Mouse (Mus musculus) kidney, postnatal 25 days (tissue): ENCODE results near the gene Rhot1.
"Not testable (repeated sequence)": the region's sequence is repeated elsewhere in the genome, so short reads cannot be mapped to it uniquely, and the experiment has no call there.

Experiments
- DNase-seq, 2 experiments: peaks; one replicate each; pipeline ENCODE4 v3.0.0; 2021; ENCODE audit warnings: mixed read lengths in 2 of 2

Gene Rhot1

DNA sequence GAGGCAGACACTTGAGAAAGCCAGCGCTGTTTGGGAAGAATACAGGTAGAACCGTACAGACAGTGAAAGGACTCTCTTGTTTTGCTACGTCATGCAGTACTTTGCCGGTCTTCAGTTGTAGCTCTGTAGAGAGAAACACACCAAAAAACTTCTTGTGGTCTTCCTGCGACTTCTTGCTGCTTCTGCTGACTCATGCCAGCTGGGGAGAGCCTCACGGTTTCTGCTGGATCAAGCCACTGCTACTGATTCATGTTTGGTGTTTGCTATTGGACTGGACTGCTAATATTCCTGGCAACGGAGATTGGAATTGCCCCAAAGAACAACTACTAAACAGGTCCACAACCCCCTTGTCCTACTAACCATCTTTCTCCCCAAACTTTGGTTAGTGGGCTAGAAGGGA, 12.5 kb upstream of the Rhot1 start:
- peak in 1 of 2 experiments; percentile 6 for DNase-seq

GRCm38 (mm10) chr11:80199316-80199715, 9.5 kb upstream of the Rhot1 start:
- peak in 1 of 2 experiments; percentile 7 for DNase-seq

DNA sequence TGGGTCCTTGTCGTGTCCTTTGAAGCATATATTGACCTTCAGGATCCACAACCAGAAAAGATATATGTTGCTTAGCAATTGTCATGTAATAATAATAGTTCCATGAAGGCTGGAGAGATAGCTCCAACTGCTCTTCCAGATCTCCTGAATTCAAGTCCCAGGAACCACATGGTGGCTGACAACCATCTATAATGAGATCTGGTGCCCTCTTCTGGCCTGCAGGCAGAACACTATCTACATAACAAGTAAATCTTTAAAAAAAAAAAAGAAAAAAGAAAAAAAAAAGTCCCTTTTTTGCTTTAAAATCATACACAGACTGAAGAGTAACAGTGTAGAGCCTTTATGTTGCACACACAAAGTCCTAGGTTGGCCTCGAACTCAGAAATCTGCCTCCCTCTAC, 9.0 kb upstream of the Rhot1 start:
- peak in 1 of 2 experiments; percentile 28 for DNase-seq

DNA sequence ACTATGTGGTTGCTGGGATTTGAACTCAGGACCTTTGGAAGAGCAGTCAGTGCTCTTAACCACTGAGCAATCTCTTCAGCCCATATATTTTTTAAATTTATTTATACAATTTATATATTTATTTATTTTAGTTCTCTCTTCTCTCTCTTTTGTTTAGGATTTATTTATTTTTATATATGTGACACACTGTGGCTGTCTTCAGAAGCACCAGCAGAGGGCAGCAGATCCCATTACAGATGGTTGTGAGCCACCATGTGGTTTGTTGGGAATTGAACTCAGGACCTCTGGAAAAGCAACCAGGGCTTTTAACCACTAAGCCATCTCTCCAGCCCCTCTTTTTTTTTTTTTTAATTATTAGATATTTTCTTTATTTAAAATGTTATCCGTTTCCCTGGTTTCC, 8.5 kb upstream of the Rhot1 start:
- DNase-seq = peak in 1 of 2 experiments; percentile 36

- peak; percentile 30 to 55 for DNase-seq
Measured at GRCm38 (mm10) chr11:80202296-80202695, 6.5 kb upstream of the Rhot1 start.

- DNase-seq = no peak
Measured at GRCm38 (mm10) chr11:80204037-80204436, 4.8 kb upstream of the Rhot1 start.

DNA sequence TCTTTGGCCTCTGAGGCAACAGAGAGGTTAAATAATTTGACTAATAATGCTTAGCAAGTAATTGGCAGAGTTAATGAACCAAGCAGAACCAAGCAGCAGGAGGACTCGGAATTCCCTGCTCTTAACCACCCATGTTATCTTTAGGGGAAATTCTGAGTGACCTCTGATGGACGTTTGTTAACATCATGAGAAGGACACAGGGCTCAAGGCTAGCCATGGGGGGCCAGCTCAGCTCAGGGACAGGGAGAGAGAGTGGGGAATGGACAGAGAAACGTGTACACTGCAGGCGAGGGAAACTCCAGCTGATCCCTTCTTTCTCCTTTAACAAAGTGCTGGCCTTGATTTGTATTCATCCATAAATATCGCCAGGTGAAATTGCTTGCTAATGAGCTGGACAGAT, 3.9 kb upstream of the Rhot1 start:
- no peak for DNase-seq

- no peak for DNase-seq
Measured at GRCm38 (mm10) chr11:80208465-80208859, 357 bp upstream of the Rhot1 start.

DNA sequence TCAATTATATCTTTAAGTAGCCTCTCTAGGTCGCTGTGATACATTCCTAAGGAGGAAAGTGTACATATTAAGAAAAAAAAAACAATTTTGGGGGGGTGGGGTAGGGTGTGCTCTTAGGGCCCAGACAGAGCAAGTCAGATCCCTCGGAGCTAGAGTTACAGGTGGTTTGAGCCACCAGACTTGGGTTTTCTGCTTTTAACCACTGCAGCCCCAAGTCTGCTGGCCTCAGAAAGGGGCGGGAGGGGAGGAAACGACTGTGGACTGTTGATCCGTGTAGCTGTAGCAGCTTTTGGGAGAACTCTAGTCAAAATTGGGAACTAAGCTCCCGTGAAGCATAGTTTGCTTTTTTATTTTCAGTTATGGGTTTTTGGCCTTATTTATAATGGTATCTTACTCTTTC, 1.5 kb downstream of the Rhot1 start:
- no peak for DNase-seq

GRCm38 (mm10) chr11:80212282-80212681, 3.5 kb downstream of the Rhot1 start:
- DNase-seq = no peak

- peak; percentile 21 to 67 for DNase-seq
Measured at GRCm38 (mm10) chr11:80215291-80215690, 6.5 kb downstream of the Rhot1 start.

DNA sequence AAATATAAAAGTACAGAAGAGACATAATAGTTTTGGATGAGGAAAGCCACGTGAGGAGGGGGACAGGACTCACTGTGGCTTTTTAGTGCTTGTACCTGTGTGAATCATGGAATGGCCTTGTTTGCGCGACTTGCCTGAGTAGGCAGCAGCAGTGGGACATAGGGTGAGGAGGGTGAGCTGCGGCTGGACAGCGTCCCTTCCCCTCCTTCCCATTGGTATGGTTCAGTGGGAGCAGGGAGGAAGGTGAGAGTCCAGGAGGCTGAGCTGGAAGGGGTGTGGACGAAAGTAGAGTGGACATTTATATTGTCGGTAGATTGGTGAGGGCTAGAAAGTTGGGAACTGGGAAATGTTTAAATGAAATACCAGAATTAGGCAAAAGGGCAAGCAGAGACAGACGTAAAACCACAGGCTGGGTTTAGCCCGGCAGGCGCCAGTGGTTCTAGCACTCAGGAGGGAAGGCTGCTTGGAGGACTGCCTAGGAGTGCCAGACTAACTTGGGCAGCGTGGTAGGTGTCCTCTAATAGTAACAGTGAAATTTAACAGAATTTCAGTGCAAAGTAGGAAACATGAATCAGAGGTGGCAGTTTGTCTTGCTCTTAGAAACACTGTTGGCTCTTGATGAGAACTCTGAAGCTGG, 10.0 kb downstream of the Rhot1 start:
- DNase-seq = peak in 1 of 2 experiments; percentile 55

DNA sequence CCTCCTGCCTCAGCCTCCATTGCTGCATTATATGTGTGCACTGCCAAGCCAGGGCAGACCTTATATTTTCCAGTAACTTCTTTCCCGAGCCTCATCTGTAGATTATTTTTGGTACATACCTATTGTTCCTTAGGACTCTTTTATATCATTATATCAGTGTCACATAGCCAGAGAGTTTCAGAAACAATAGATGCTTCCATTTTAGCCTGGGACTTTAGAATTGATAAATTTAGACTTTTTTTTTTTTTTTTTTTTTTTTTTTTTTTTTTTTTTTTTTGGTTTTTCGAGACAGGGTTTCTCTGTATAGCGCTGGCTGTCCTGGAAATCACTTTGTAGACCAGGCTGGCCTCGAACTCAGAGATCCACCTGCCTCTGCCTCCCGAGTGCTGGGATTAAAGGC, 21.2 kb downstream of the Rhot1 start:
- DNase-seq = not testable (repeated sequence)

DNA sequence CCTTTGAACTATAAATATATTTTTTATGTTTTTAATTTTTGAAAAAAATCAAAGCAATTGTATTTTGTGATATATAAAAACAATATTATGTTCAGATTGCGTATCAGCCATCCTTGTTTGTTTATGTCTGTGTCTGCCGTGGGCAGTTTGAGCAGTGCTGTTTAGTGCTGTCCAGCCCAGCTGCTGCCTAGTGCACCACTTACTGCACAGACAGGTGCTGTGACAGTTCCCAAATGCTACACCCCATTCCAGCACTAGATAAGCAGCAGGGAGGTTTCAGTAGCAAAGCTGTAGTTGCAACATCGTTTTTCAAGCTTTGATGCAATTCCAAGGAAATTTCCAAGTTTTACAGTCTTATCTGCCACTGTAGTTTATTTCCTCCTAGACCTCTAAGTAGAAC, 28.5 kb downstream of the Rhot1 start:
- DNase-seq = no peak

GRCm38 (mm10) chr11:80238306-80238705, 29.5 kb downstream of the Rhot1 start:
- DNase-seq = no peak

DNA sequence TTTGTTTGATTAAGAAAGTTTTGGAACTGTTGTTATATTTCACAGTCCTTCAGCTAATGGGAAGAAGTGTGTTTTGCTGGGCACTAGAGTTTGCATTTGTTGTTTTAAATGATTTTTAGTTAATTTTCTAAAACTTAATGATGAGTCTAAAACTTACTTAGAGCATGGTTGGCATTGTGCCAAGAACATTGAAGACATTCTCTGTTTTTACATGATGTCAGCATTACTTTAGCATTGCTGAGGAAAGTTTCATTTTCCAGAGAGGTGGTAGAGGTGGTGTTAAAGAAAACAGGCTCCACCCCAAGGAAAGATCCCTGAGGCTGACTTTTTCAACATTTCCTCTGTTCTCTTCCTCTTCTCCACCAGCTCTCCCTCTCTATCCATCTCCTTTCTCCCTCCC, 38.2 kb downstream of the Rhot1 start:
- no peak for DNase-seq

DNA sequence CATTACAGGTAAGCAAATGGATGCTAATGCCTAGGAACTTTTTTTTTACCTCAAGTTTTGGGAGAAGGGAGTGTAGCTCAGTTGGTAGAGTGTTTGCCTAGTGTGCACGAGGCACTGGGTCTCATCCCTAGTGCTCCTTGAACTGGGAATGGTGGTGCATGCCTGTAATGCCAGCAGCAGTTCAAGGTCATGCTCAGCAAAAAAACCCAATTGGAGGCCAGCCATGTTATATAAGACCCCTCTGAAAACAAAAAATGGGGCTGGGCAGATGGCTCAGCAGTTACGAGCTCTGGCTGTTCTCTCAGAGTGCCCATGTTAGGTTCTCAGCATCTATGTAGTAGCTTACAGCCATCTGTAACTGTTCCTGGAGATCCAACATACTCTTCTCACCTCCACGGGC, 39.7 kb downstream of the Rhot1 start:
- no peak for DNase-seq

DNA sequence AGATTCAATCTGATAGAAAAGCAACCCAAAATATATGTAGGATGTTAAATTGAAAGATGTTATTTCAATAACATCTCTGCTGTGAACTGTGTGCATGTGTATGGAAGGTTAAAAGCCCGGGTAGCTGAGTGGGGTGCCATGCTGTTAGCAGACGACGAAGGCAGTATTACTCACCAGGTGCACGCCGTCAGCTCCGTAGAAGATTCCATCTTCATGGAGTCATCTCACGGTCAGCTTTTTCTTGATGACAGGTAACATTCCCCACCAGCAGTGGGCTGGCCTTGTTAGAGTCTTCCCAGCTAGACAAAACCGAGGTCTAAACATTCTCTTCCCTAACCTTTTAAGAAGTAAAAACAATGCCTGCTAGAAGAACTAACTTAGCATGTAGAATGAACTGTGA, 55.3 kb downstream of the Rhot1 start:
- DNase-seq = no peak

DNA sequence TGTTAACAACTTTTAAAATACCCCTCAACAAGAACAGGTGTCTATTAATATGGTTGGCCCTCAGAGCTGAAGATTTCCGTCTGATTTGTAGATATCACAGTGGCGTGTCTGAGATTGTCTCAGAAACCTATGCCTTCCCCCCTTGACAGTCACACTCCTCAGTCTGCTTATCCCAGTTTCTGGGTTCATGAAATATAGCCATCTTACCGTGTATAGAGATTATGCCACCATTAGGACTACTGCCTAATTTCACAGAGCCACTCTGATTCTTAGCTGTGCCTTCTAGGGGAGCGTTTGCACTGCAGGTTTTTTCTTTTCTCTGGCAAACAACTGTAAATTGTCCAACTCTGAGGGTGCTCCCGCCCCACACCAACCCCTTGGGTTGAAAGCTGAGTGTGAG, 62.3 kb downstream of the Rhot1 start:
- DNase-seq = no peak

- no peak for DNase-seq
Measured at GRCm38 (mm10) chr11:80275011-80275410, 66.2 kb downstream of the Rhot1 start.

DNA sequence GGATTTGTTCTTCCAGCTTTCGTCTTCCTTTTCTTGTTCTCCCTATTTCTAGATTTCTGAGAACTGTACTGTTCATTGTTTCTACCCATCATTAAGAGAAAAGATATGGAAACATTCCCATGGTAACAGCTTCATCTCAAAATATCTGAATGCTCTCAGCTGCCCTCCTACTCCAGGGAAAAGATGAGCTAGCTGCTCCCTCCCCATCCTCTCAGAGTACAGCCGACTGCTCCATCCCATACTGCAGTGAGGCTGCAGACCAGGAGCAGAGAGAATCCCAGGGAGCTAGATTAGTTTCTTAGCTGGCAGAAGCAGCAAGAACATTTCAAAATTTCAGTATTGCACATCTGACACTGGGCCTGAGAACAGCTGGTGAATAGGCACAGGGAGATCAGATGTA, 69.2 kb downstream of the Rhot1 start:
- no peak for DNase-seq

DNA sequence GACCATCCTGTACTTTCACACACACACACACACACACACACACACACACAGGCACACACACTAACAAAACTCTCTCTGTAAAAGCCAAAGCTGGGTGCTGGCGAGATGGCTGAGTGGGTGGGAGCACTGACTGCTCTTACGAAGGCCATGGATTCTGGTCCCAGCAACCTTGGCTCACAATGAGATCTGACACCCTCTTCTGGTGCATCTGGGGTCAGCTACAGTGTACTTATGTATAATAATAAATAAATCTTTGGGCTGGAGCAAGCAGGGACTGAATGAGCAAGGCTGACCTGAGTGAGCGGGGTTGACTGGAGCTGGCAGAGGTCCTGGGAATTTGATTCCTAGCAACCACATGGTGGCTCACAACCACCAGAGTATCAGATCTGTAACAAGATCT, 75.0 kb downstream of the Rhot1 start:
- no peak for DNase-seq

DNA sequence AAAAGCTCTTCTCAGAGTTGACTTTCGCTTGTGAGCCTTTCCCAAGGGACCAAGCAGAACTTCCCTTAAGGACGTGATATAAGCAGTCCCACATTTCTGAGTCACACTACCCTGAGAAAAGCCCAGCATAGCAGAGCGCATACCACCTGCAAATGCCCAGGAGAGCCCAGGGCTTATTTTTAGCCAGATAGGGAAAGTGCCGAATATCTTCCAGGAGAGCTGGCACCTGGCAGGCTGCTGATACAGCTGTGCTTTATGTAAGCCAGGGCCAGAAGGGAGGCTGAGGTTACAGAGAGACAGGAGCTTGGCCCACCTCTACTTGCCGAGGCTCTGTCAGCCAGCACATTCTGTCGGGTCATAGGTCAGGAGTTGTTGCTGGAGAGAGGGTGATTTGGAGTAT, 75.8 kb downstream of the Rhot1 start:
- DNase-seq = no peak

DNA sequence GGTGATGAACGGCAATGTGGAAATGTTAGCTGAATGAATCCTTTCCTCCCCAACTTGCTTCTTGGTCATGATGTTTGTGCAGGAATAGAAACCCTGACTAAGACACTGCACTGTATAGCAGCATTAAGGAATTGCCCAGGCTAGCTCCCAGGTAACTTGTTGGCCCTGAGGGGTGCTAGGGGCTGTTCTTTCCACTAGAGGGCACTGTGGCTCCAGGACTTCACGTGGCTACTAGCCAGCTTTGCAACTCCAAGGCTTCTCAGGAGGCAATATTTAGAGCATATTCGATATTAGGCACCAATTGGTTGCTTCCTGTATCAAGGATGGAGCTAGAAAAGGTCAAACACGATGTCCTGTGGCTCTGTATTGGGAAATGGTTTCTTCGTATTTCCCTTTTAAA, 78.3 kb downstream of the Rhot1 start:
- peak; percentile 64 to 81 for DNase-seq

GRCm38 (mm10) chr11:80289701-80290445, 81.1 kb downstream of the Rhot1 start:
- peak; percentile 58 to 72 for DNase-seq
